Mouse (Mus musculus) CH12F3 (cell line): ENCODE measurements around the gene Hdhd3.

Experiments used
- in situ Hi-C: fragments of 300-500 bp; cut with MboI; formaldehyde crosslinking; loops from 2 replicates; pipeline ENCODE4 v1.14.3; 2020; ENCODE audit warnings: low sequenced_read_pairs

The Hdhd3 gene

DNA sequence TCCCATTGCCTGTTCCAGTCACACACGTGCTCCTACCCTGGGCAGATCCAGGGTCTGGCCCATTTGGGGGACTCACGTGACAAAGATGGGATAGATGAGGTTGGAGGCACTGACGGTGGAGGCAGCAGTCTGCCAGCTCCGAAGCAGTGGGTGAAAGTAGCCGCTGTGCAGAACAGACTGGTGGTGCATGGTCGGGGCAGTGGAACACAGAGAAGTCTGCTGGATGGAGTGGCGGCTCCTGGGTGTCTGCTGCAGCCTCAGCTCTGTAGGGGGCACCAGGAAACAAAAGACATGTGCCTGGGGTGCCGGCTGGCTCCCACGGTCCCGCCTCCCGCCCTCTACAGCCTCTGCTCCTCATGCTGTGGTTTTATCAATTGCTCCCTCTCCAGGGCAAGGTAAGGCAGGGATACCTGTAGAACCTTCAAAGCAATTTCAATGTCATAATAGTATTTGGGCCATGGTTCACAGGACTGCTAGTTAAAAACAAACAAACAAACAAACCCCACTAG lies 10.8 kb upstream of the Hdhd3 start:
- in situ Hi-C loops, result no loop called here

DNA sequence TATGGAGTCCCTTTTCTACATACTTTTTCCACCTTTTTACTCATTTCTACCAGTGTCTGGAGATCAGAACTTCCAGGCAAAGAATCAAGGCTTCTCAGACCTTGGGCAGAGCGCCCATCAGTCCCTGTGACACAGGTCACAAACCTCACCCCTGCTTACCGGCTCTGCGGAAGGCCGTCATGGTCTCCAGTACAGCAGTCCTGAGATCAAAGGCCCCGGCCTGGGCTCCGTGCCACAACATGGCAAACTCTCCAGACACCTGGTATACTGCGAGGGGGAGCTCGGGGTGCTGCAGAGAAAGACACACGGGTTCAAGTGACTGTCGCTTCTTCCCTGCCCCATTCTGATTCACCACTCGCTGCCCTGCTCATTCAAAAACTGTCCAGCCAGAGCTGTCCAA lies 6.7 kb upstream of the Hdhd3 start:
- in situ Hi-C loops, result loop anchor here (10.0 kb wide), 1 partner anchor 155 kb away; no protein-coding TSS in a partner anchor

DNA sequence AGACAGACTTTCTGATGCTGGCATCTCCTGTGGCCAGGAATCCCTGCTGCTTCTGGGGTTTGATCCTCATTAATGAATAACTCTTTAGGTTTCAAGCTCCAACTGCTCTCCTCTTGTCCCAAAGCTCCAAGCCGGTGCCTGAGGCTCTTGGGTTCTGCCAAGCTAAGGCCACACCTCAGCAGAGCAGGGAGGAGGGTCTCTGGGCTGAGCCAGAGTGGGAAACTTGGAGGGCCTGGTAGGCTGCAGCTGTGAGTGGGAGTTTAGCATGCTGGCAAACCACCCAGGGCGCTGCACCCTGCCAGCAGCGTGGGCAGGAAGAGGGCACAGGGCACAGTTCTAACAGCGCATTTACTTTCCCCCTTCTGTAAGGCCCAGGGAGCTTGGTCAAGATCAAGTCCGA lies 5.6 kb upstream of the Hdhd3 start:
- in situ Hi-C loops, result loop anchor here (10.0 kb wide), 1 partner anchor 154 kb away; no protein-coding TSS in a partner anchor

DNA sequence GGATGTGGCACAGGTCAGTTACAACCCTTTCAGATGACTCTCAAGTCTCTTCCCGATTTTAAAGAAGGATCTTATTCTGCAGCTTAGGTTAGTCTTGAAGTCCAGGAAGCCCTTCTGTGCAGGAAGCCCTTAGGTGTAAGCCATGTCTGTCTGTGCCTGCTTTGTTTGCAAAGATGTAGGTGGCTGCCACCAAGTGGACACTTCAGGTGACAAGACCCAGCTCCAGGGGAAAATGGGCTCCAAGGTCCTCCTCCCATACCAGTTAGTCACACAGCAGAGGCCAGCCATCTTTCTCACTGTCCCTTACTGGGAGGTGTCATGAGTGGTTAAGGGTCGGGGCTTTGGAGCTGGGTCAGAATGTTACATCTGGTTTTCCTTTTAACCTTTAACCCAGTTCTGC lies 3.5 kb upstream of the Hdhd3 start:
- in situ Hi-C loops, result loop anchor here (10.0 kb wide), 1 partner anchor 152 kb away; no protein-coding TSS in a partner anchor

DNA sequence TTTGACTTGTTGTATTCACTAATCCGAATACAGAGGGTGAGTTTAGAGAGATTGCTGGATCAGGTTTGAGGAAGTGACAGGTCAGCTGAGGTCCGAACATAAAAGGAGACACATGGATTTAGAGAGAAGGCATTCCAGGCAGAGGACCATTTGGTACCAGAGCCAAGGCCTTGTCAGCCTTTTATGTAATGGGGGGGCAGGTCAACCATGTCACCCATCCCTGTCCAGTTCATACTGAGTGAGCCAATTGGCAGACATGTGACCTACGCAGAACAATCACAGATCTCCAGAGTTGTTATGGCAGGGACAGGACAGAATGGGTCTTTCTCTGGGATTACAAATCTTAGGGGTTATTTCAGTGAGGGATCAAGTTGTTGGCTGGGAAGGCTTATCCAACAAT lies 2.7 kb upstream of the Hdhd3 start:
- in situ Hi-C loops, result loop anchor here (10.0 kb wide), 1 partner anchor 151 kb away; no protein-coding TSS in a partner anchor

DNA sequence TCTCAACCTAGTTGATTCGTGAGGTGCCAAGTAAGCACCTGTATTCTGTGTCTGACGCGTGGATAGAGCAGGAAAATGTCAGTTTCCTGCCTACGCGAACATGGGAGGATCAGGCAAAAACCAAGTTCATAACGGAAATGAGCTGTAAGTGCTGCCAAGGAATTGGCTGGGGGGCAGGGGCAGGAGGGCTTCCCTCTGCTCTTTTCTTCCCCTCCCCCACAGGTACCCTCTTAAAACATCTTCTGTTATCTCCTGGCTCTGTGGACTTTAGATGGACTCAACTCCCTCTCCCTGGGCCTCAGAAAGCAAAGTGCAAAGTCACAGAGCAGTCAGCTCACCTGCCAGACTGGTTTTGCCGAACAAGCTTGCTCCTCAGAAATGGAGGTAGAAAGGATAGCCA lies 298 bp downstream of the Hdhd3 start:
- in situ Hi-C loops, result loop anchor here (10.0 kb wide), 1 partner anchor 148 kb away; no protein-coding TSS in a partner anchor

DNA sequence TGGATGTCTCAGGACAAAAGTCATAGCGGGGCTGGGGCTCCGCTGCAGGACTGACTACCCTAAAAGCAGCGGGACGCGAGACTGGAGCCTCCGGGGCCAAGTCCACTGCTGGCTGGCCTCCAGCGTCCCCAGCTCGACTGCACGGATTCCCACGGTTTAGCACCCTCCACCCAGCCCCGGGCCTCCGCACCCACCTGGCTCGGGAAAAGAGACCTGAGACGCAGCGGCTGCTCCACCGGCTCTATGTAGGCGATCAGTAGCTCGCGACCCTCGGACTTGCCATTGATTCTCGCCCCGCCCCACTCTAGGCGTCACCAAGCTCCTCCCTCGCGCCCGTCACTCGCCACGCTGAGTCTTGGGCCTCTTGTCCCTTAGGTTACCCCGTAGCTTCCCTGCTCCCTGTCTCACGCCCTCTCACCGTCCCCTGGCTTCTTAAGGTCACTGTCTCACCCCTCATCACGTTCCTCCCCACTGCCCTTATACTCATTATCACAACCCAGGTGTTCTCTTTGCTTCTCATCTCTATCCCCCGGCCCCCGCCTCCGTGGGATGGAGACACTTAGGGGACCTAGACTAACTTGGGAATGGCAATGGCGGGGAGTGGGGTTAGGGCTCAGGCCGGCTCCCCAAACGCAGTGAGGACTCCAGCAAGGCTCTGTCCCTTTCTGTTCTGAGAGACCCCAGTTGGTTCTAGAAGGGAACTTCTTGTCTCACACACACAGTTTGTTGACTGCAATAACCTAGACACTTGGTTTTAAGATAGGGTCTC lies 1.1 kb downstream of the Hdhd3 start:
- in situ Hi-C loops, result loop anchor here (10.0 kb wide), 1 partner anchor 147 kb away; no protein-coding TSS in a partner anchor

DNA sequence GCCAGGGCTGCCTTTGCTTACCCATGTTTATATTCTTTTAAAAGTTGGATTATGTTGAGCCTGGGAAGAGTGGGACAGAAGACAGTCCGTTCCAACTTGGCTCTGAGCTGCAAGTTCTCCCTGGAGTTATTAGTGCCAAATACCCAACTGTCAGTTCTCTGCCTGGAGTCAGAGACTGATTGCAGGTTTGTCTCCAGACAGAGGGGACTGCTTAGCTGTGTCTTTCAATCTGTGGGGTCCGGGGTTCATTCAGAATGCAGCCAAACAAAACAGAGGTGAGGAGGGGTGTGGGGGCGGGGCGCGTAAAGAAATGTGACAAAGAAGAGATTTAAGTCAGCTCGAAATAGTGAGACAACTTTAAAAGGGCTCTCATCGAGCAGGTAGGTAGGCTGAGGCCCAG lies 1.7 kb downstream of the Hdhd3 start:
- in situ Hi-C loops, result loop anchor here (10.0 kb wide), 1 partner anchor 147 kb away; no protein-coding TSS in a partner anchor

DNA sequence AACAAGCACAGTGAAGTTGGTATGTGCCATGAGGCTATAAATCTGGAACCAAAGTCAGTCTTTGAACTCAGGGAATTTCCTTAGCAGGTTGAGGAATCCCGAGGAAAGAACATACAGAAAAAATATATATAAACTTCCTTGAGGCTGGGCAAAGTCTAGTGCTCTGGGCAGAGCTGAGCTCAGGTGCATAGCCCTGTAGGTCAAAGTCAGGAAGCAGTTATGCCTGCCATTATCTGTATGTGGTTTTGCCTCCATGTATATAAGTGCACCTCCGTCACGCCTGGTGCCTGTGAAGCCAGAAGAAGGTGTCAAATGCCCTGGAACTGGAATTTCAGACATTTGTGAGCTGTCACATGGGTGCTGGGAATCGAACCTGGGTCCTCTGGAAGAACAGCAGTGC lies 2.5 kb downstream of the Hdhd3 start:
- in situ Hi-C loops, result loop anchor here (10.0 kb wide), 1 partner anchor 146 kb away; no protein-coding TSS in a partner anchor

DNA sequence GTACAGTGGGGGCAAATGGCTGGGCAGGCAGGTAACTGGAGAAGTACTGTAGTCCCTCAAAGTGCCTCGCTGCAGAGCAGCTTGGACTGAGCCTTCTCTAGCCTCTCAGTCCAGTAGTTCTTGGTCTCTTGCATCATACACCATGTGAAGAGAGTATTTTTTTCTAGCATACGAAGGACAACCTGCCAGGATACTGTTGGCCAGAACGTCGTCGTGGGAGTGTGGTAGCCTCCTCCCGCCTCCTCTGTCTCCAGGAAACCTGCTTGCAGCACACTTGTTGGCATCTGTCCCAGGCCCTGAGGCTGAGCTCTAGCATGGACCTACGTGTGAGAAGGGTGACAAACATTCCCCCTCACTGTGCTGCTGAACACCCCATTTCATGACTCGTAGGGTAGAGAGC lies 6.5 kb downstream of the Hdhd3 start:
- in situ Hi-C loops, result no loop called here

DNA sequence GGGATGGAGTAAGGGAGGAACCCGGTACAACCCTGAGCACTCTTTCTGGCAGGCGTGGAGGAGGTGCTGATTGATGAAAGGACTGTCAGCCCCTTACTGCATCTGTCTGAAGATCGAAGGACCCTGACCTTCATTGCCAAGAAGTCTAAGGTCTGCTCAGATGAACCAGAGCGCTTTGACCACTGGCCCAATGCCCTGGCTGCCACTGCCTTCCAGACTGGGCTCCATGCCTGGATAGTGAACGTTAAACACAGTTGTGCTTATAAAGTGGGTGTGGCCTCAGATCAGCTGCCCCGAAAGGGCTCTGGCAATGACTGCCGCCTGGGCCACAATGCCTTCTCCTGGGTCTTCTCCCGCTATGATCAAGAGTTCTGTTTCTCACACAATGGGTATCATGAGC lies 7.3 kb downstream of the Hdhd3 start:
- in situ Hi-C loops, result no loop called here

DNA sequence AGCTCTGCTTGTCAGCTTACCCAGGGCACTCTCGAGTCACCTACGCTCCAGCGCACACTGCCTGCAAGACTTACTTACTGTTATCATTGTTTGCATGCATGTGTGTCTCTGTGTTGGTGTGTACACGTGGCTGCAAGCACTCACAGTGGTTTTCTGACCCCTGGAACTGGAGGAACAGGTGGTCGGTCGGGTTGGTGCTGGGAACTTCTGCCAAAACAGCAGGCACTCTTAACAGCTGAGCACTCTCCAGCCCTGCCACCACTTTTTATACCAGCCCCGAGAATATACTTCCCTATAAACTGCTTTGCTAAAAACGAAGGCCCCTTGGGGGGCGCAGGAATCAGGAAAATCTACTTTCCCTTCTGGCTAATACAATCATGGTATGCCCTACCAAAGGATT lies 9.0 kb downstream of the Hdhd3 start:
- in situ Hi-C loops, result no loop called here

DNA sequence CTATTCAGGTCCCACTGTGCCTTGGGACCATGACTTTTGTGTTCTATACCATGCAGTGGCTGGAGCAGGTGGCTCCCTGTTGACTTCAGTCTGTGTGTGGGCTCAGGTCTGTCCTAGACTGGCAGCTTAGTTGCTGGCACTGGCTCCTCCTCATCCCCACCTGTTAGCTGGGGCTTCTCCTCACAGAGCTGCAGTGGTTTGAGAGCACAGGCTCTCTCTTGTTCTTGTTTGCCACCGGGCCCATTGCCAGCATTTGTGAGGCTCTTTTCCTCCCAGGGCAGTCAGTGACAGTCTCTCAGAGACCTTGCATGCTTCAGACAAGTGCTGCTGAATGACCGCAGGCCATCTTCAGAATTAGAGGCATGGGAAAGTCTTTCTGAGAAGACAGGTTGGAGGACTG lies 10.6 kb downstream of the Hdhd3 start:
- in situ Hi-C loops, result no loop called here

DNA sequence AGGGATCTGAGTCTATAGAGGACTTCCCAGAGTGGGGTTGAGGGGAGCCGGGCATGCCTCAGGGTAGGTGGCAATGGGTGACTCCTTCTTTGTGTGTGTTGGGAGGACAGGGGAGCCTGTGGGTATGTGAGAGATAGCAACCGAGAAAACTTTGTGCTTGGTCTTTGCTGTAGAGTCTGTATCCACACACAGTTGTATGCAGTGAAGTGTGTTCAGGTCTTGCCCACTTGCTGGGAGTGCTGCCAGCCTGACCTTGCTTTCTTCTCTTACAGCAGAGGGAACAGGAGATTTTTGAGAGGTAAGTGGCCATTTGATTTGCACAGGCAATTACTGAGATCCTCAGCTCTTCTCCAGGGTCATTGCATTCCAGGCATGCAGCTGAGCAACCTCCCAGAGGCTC lies 15.4 kb downstream of the Hdhd3 start:
- in situ Hi-C loops, result no loop called here

DNA sequence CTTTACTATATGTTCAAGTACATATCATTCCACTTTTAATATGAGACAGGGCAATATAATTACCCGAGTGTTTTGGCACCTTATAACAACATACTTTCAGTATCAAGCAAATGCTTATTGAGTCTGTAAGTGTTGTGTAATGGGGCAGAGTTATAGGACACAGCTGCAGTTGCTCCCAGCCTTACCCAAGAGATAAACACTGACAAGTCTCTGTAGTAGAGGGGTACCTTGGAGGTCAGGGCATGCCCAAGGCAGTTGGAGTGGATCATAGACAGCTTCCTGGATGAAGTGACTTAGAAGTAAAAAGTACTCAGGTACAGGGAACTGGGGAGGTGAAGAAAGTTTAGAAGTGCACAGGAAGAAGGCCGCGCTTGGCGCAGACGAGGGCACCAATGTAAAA lies 16.1 kb downstream of the Hdhd3 start:
- in situ Hi-C loops, result no loop called here

DNA sequence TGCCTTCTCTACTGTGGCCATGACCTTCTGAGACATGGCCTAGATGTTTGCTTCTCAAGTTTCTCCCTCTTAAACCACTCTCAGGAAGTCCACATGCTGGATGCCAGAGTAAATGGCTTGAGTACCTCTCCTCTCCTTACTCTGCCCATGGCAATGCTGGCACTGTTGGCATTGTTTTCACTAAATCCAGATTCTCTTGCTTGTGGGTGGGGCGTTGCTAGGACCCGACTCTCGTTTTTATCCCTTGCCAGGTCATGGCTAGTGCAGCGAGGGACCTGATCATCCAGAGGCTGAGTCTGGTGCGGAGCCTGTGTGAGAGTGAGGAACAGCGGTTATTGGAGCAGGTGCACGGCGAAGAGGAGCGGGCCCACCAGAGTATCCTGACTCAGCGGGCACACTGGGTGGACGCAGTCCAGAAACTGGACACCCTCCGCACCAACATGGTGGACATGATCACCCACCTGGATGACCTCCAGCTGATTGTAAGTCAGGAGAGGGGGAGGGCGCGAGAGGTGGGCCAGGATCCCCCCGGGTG lies 17.0 kb downstream of the Hdhd3 start:
- in situ Hi-C loops, result no loop called here

DNA sequence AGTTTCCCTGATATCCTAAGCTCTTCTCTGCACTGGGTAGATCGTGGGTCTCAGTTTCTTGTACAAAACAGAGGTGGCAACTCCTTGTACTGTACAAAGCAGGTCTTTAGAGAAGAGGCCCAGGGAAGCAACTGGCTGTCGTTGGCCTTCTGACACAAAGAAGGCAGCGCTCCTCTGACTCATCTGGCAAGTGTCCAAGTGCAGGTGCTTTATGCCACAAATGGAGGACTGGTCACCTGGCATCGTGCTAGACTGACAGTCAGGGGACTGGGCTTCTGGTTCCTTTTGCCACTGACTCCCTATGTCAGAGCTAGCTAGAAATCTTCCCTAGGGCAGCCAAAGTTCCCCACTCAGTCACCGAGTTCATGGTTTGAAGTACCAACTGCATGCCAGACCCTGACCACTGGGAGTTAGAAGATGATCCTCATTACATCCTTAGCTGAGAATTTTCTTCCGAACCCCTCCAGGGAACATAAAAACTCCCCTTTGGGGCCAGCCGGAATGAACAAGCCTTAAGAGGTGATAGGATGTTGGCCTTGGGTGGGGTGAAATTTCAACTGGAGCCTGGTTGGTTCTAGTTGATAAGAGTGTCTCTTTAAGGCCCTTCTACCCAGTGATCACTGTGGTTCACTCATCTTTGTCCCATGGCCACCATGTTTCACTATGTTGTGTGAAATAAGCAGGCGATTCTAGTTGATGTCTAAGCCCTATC lies 17.7 kb downstream of the Hdhd3 start:
- in situ Hi-C loops, result no loop called here

DNA sequence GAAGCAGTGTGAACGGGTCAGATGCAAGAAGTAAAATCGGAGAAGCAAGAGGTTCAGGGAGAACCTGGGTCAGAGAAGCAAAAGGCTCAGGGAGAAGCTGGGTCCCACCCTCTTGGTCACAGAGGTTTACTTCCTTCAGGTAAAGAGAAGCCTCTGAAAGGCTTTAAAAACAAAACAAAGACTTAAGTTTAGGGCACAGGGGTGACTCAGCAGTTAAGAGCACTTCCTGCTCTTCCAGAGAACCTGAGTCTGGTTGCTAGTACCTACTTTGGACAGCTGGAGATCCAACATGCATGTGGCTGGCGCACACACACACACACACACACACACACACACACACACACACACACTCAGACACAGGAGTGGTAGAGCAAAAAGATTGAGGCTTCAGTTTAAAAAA lies 18.3 kb downstream of the Hdhd3 start:
- in situ Hi-C loops, result no loop called here

DNA sequence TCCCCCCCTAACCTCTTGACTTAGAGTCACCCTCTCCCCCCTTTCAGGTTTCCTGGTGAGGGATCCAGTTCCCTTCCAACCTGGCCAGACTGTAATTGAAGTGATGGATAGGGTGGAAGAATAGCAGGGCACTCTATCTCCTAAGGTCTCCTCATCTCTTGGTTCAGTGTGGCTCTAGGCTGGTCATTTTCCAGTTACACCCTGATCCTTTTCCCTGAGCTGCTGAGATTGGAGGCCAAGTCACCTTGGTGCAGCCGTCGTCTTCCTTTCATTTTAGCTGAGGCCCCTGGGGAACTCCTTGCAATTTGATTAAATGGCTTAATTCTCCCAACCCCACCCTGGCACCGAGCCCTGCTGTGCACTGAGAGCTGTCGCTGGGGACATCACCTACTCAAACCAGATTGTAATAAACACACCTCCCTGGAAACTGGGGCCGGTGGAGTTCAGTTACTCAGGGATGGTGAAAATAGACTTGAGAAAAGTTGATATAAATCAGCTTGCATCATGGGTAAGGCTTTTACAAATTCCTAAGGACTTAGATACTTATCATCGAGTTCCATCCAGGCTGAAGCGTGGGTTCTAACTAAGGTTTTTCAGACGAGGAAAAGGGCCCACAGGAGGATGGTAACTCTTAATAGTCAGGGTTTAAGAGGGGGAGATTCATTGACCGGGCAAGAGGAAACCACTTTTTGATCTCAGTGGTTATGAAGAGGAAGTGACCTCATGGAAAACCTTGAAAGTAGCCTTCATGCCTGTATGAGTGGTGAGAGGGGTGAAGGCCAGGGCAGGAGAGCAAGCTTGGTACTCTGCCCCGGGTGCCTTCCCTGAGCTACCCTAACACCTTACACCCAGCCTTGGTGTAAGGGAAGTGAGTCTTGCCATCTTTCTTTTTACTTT lies 22.3 kb downstream of the Hdhd3 start:
- in situ Hi-C loops, result no loop called here

DNA sequence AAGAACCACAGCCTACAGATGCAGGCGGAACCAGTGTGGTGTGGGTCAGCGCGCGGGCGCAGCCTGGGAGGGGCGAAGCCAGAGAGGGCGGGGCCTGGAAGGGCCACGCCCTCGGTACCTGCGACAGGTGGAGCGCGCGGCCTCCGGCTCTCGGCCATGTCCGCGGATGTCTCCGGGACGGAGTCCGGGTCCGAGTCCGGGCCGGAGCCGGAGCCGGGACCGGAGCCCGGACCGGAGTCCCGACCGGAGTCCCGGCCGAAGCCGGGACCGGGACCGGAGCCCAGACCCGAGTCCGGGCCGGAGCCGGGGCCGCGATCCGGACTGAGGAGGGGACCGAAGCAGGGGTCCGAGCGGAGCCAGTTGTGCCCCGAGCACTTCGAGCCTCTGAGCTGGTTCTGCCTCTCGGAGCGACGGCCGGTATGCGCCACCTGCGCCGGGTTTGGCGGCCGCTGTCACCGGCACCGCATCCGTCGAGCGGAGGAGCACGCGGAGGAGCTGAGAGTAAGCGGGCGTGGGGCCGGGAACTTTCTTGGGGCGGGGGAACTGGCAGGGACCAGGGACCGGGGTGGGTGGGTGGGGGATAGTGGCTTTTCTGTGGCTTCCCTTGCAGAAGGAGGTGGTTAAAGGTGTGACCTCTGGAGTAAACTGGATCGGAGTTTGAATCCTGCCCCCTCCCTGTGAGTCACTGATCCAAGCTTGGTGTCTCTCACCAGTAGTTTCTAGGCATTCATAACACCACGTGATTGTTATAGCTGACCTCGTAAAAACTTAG lies 23.1 kb downstream of the Hdhd3 start, which contains the start of gene Bspry:
Gene Bspry, plus strand, starts transcription at position 117 of the 772 bp plus-strand sequence.
- in situ Hi-C loops, result no loop called here
